Mouse (Mus musculus) heart, embryonic 15.5 days (tissue): ENCODE measurements around the gene Yeats4. TPM values are rescaled to one million over a fixed set of nuclear protein-coding genes. Genes with fewer than 3 reads are reported as not detected.
A peak's percentile ranks its signal among the peaks of the same experiment; 100 is the strongest.
"Not testable (repeated sequence)": the region's sequence is repeated elsewhere in the genome, so short reads cannot be mapped to it uniquely, and the experiment has no call there.

ENCODE experiments used
- ATAC-seq: fragments of 200-750 bp; cut with Nextera tagmentation; replicated peaks from 2 replicates; pipeline ENCODE4 v1.8.0; 2017; ENCODE audit warnings: low read depth, moderate TSS enrichment; ENCODE audit not compliant: insufficient number of reproducible peaks, insufficient read depth, low FRiP score
- H3K27ac ChIP-seq: fragments of 300-500 bp; sonication (generic); 2 replicates; pipeline ENCODE4 v1.5.1; 2015; ENCODE audit warnings: mild to moderate bottlenecking, inconsistent platforms
- H3K27me3 ChIP-seq: fragments of 300-500 bp; sonication (generic); 2 replicates; pipeline ENCODE4 v1.6.1; 2015; ENCODE audit warnings: inconsistent platforms
- H3K36me3 ChIP-seq: fragments of 300-500 bp; sonication (generic); 2 replicates; pipeline ENCODE4 v1.6.1; 2015; ENCODE audit warnings: mild to moderate bottlenecking, inconsistent platforms
- H3K4me1 ChIP-seq: fragments of 300-500 bp; sonication (generic); replicated peaks from 2 replicates; pipeline ENCODE4 v1.6.1; 2015; ENCODE audit warnings: inconsistent platforms
- H3K4me2 ChIP-seq: fragments of 300-500 bp; sonication (generic); 2 replicates; pipeline ENCODE4 v1.6.1; 2015; ENCODE audit warnings: inconsistent platforms, mild to moderate bottlenecking, moderate library complexity
- H3K4me3 ChIP-seq: fragments of 300-500 bp; sonication (generic); 2 replicates; pipeline ENCODE4 v1.5.1; 2015; ENCODE audit warnings: mild to moderate bottlenecking, inconsistent platforms
- H3K9ac ChIP-seq: fragments of 300-500 bp; sonication (generic); 2 replicates; pipeline ENCODE4 v1.6.1; 2015; ENCODE audit warnings: mild to moderate bottlenecking, inconsistent platforms
- H3K9me3 ChIP-seq: fragments of 300-500 bp; sonication (generic); replicated peaks from 2 replicates; pipeline ENCODE4 v1.6.1; 2016; ENCODE audit warnings: inconsistent platforms
- WGBS: fragments of 180-500 bp; shearing (Covaris S2); methylation state at CpG from one replicate; pipeline ENCODE4 v1.1.7; 2015; ENCODE audit warnings: mixed read lengths; 5-methylcytosine and 5-hydroxymethylcytosine counted together
- polyA plus RNA-seq: library from polyadenylated mRNA; unstranded; fragments of >200 nt; fragmentation: Nextera tagmentation; extraction: Ambion mirVana; gene quantifications from 2 replicates; pipeline ENCODE4 v1.2.1, GENCODE M21; 2015

The Yeats4 gene
- polyA plus RNA-seq, 1 experiment from 2014 or later, result 37.5 TPM

GRCm38 (mm10) chr10:117218351-117218750 lies 6.0 kb downstream of the Yeats4 start:
- Histone ChIP-seq H3K4me1 (peaks cover 8% of the 10 kb centered on the region), H3K27me3 (no peaks in the 10 kb centered on the region), H3K9me3 (no peaks in the 10 kb centered on the region), H3K36me3 (peaks cover 76% of the 10 kb centered on the region), H3K4me2 (no peak overlapping the region), H3K9ac (no peak overlapping the region), H3K27ac (no peak overlapping the region), H3K4me3 (no peak overlapping the region)
- 94% methylated on average over 8 of the region's 8 CpGs for WGBS
- no peak for ATAC-seq

DNA sequence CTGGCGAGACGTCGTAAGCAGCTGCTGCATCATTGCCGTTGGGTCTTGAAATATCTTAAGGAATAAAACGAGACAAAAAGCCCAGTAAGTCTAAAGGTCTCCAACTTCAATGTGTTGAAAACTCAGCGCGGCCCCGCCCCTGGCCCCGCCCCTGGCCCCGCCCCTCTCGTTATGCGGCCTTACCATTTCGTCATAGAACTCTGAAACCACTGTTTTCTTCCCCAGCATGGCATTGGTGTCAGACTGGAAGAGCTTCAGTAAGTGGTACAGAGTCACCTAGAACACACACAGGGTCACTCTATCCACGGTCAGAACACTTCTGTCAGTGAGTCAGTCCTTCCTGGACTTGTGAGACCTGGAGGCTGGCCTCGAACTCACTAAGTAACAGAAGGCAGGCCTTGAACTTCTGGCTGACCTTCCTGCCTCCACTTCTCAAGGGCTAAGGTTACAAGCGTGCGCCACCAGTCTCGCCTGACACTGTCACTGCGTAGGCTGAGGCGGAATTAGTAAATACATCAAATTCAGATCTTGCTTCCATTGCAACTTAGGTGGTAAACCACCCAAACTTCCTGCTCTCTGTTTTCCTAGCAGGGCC lies 7.0 kb downstream of the Yeats4 start:
- WGBS, result 82% methylated on average over 20 of the region's 20 CpGs
- ATAC-seq, result no peak
- Histone ChIP-seq H3K4me1 (no peaks in the 10 kb centered on the region), H3K4me3 (no peak overlapping the region), H3K9ac (no peak overlapping the region), H3K27ac (no peak overlapping the region), H3K4me2 (no peak overlapping the region), H3K9me3 (no peaks in the 10 kb centered on the region), H3K36me3 (peaks cover 73% of the 10 kb centered on the region), H3K27me3 (no peaks in the 10 kb centered on the region)

DNA sequence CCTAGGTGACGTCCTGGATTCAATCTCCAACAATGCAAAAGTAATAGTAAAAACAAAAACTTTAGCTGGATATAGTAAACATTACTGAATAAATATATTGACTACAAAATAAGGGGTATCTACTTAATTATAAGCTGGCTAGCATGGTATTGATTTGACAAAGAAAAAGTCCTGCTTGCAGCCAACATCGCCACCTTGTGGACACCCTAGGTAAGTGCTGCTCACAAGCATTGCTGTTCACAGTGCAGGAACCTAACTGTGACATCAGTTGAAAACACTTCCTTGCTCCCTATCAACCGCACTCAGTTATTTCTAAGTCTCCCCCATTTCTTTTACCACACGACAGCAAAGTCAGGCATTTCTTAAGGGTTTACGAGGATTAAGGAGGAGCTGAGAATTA lies 7.5 kb downstream of the Yeats4 start:
- ATAC-seq, result no peak
- H3K9ac ChIP-seq, result no peak overlapping the region
- H3K36me3 ChIP-seq, result peaks cover 67% of the 10 kb centered on the region
- no peaks in the 10 kb centered on the region for H3K27me3 ChIP-seq
- H3K4me2 ChIP-seq, result no peak overlapping the region
- WGBS, result 66% methylated on average over 5 of the region's 5 CpGs
- H3K27ac ChIP-seq, result no peak overlapping the region
- no peak overlapping the region for H3K4me3 ChIP-seq
- H3K4me1 ChIP-seq, result no peaks in the 10 kb centered on the region
- no peaks in the 10 kb centered on the region for H3K9me3 ChIP-seq

DNA sequence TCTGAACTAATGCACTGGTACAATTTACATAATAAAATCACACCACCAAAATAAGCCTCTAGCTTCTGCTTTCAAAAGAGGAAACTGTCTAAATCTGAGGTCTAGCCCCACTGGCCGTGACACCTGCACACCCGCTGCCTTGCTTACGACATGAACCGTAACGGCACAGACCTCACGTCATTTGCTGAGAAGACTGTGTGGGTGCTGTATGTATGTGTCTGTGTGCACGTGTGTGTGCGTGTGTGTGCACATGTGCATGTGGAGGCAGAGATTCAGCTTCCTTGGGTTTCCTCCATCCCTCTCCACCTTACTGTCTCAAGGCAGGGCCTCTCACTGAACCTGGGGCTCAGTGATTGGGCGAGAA lies 8.2 kb downstream of the Yeats4 start:
- Histone ChIP-seq H3K4me3 (no peak overlapping the region), H3K9me3 (no peaks in the 10 kb centered on the region), H3K27me3 (no peaks in the 10 kb centered on the region), H3K4me2 (no peak overlapping the region), H3K4me1 (0 out of 2 replicates have a peak, but pooled peaks cover 1% of the 10 kb centered on the region), H3K36me3 (peaks cover 61% of the 10 kb centered on the region), H3K27ac (no peak overlapping the region), H3K9ac (no peak overlapping the region)
- WGBS, result 89% methylated on average over 9 of the region's 9 CpGs
- no peak for ATAC-seq

GRCm38 (mm10) chr10:117215409-117216131 lies 8.7 kb downstream of the Yeats4 start:
- 84% methylated on average over 25 of the region's 25 CpGs for WGBS
- H3K9me3 ChIP-seq, result no peaks in the 10 kb centered on the region

DNA sequence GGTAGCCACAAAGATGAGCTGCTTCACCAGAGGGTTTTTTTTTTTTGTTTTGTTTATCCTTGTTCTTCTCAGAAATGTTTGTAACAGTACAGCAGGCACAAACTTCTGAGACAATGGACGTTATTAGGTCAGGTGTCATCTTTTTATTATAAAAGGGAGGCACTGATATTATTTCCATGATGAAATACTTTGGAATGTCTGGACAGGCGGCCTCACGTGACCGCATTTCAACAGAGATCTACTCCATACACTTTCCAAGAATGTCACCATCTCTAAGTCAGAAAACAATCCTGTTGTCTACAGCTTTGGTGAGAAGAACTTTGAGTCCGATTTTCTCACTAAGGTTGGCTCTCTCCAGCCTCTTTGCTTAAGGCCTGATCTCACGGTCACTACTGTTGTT lies 13.3 kb downstream of the Yeats4 start:
- no peak overlapping the region for H3K9ac ChIP-seq
- H3K4me2 ChIP-seq, result no peak overlapping the region
- no peak overlapping the region for H3K4me3 ChIP-seq
- H3K27ac ChIP-seq, result no peak overlapping the region
- peaks cover 16% of the 10 kb centered on the region for H3K36me3 ChIP-seq
- peaks cover 14% of the 10 kb centered on the region for H3K4me1 ChIP-seq
- 75% methylated on average over 6 of the region's 6 CpGs for WGBS
- no peaks in the 10 kb centered on the region for H3K27me3 ChIP-seq
- ATAC-seq, result no peak
- no peaks in the 10 kb centered on the region for H3K9me3 ChIP-seq

More at GRCm38 (mm10) chr10:117215409-117216131, 8.7 kb downstream of the Yeats4 start:
- no peak overlapping the region for H3K9ac ChIP-seq
- no peak overlapping the region for H3K4me2 ChIP-seq
- H3K4me1 ChIP-seq, result peaks cover 5% of the 10 kb centered on the region
- H3K36me3 ChIP-seq, result peaks cover 56% of the 10 kb centered on the region
- no peak for ATAC-seq
- no peak overlapping the region for H3K27ac ChIP-seq
- H3K4me3 ChIP-seq, result no peak overlapping the region
- H3K27me3 ChIP-seq, result no peaks in the 10 kb centered on the region

GRCm38 (mm10) chr10:117209469-117209938 lies 14.8 kb downstream of the Yeats4 start:
- Histone ChIP-seq H3K27ac (no peak overlapping the region), H3K9me3 (no peaks in the 10 kb centered on the region), H3K4me1 (peaks cover 14% of the 10 kb centered on the region), H3K4me2 (peak overlapping the region; percentile 62), H3K4me3 (peak overlapping the region; percentile 43), H3K36me3 (peaks cover 1% of the 10 kb centered on the region; the same call in 1 of the 2 replicates), H3K9ac (0 out of 2 replicates have a peak overlapping the region, but pooled peaks have one; percentile 34), H3K27me3 (no peaks in the 10 kb centered on the region)
- 9% methylated on average over 11 of the region's 11 CpGs for WGBS
- peak; percentile 45 for ATAC-seq

DNA sequence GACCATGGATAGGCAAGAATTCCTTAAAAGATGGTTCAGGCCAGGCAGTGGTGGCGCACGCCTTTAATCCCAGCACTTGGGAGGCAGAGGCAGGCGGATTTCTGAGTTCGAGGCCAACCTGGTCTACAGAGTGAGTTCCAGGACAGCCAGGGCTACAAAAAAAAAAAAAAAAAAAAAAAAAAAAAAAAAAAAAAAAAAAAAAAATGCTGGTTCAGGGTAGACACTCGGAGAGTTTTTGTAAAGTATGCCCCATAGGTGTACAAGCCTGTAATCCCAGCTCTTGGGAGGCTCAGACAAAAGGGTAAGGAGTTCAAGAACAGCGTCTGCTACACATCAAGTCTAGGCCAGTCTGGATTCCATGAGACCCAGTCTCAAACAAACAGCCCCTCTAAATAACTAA lies 15.5 kb downstream of the Yeats4 start:
- H3K9ac ChIP-seq, H3K36me3 ChIP-seq, H3K4me2 ChIP-seq, H3K27me3 ChIP-seq, H3K4me3 ChIP-seq, ATAC-seq, H3K9me3 ChIP-seq, H3K27ac ChIP-seq: not testable (repeated sequence)
- WGBS, result 92% methylated on average over 6 of the region's 6 CpGs
- peaks cover 14% of the 10 kb centered on the region for H3K4me1 ChIP-seq

- Histone ChIP-seq H3K9me3 (no peaks in the 10 kb centered on the region), H3K4me3 (no peak overlapping the region), H3K27ac (no peak overlapping the region), H3K4me2 (no peak overlapping the region), H3K27me3 (no peaks in the 10 kb centered on the region), H3K9ac (no peak overlapping the region), H3K36me3 (no peaks in the 10 kb centered on the region), H3K4me1 (peaks cover 16% of the 10 kb centered on the region)
- no peak for ATAC-seq
- WGBS, result 85% methylated on average over 15 of the region's 15 CpGs
Measured at GRCm38 (mm10) chr10:117208221-117208620, 16.1 kb downstream of the Yeats4 start.

GRCm38 (mm10) chr10:117206070-117206469 lies 18.2 kb downstream of the Yeats4 start:
- no peak for ATAC-seq

GRCm38 (mm10) chr10:117203558-117203981 lies 20.7 kb downstream of the Yeats4 start:
- Histone ChIP-seq H3K4me1 (peaks cover 7% of the 10 kb centered on the region), H3K4me3 (no peak overlapping the region), H3K9ac (no peak overlapping the region), H3K27ac (no peak overlapping the region), H3K4me2 (no peak overlapping the region; the same call in 1 of the 2 replicates), H3K36me3 (no peaks in the 10 kb centered on the region), H3K27me3 (no peaks in the 10 kb centered on the region), H3K9me3 (no peaks in the 10 kb centered on the region)
- 53% methylated on average over 2 of the region's 2 CpGs for WGBS
- 0 out of 2 replicates have a peak, but pooled peaks have one; percentile 31 for ATAC-seq

More at GRCm38 (mm10) chr10:117206070-117206469, 18.2 kb downstream of the Yeats4 start:
- no peaks in the 10 kb centered on the region for H3K27me3 ChIP-seq
- H3K4me3 ChIP-seq, result no peak overlapping the region
- no peaks in the 10 kb centered on the region for H3K9me3 ChIP-seq
- WGBS, result 91% methylated on average over 3 of the region's 3 CpGs
- peaks cover 20% of the 10 kb centered on the region for H3K4me1 ChIP-seq
- H3K36me3 ChIP-seq, result no peaks in the 10 kb centered on the region
- H3K27ac ChIP-seq, result no peak overlapping the region
- no peak overlapping the region for H3K4me2 ChIP-seq
- no peak overlapping the region for H3K9ac ChIP-seq
